In genomic region chr7:129765681-129766080, GRCm38 (mm10) we compare ENCODE assay signal across 20 mouse cellular contexts.
"Had no signal": no experiment of that assay in that cellular context is flagged by ENCODE, and none has a peak within 500 bp of the region (broad histone marks: within the 10 kb centered on the region; RNA-seq: fewer than 3 reads in every experiment).

No protein-coding gene starts in this region.

- H3K4me2 ChIP-seq: liver, embryonic 15.5 days; lung, embryonic 15.5 days; midbrain, embryonic 11.5 days; midbrain, embryonic 13.5 days; midbrain, embryonic 15.5 days; neural tube, embryonic 12.5 days; stomach, embryonic 15.5 days had no signal

- H3K4me3 ChIP-seq: liver, embryonic 15.5 days; lung, embryonic 15.5 days; megakaryocyte, embryonic 14.5 days; midbrain, embryonic 13.5 days; midbrain, embryonic 15.5 days; neural tube, embryonic 12.5 days; stomach, embryonic 15.5 days had no signal

- ATAC-seq: liver, postnatal 0 days; midbrain, embryonic 13.5 days; midbrain, embryonic 15.5 days had no signal

- H3K4me1 ChIP-seq: liver, embryonic 15.5 days; megakaryocyte, embryonic 14.5 days; midbrain, embryonic 15.5 days had no signal

- H3K9me3 ChIP-seq: liver, embryonic 15.5 days; lung, embryonic 15.5 days; midbrain, embryonic 13.5 days; midbrain, embryonic 15.5 days; neural tube, embryonic 12.5 days; stomach, embryonic 15.5 days had no signal

- H3K27me3 ChIP-seq: liver, embryonic 15.5 days; lung, embryonic 15.5 days; megakaryocyte, embryonic 14.5 days; midbrain, embryonic 15.5 days; neural tube, embryonic 12.5 days; stomach, embryonic 15.5 days had no signal

- H3K36me3 ChIP-seq: liver, embryonic 15.5 days; lung, embryonic 15.5 days; midbrain, embryonic 13.5 days; midbrain, embryonic 15.5 days; neural tube, embryonic 12.5 days; stomach, embryonic 15.5 days had no signal

- H3K27ac ChIP-seq: liver, embryonic 15.5 days; lung, embryonic 15.5 days; macrophage; midbrain, embryonic 13.5 days; midbrain, embryonic 15.5 days; neural tube, embryonic 12.5 days had no signal

- DNase-seq: liver, postnatal 0 days; lung, adult 2 months; lung, postnatal 14 days; lung, postnatal 36 days; retina, postnatal 1 day; right cerebral cortex, adult 18-20 months; right cerebral cortex, postnatal 25 days; right cerebral cortex, postnatal 4 days; thymus, adult 2 months; thymus, postnatal 25 days; thymus, postnatal 4 days had no signal

- H3K9ac ChIP-seq: liver, embryonic 15.5 days; liver, postnatal 0 days; lung, embryonic 15.5 days; midbrain, embryonic 13.5 days; midbrain, embryonic 15.5 days; neural tube, embryonic 12.5 days; stomach, embryonic 15.5 days had no signal
